Mouse (Mus musculus) forebrain, embryonic 14.5 days (tissue): ENCODE results near the gene Adcy9. TPM values are rescaled to one million over a fixed set of nuclear protein-coding genes. Genes with fewer than 3 reads are reported as not detected.

Source experiments
- ATAC-seq: fragments of 200-750 bp; cut with Nextera tagmentation; 2 replicates; pipeline ENCODE4 v1.8.0; 2017; ENCODE audit warnings: mild to moderate bottlenecking, moderate library complexity
- DNase-seq: peaks from one replicate; pipeline ENCODE4 v3.0.0-alpha.2; 2015; ENCODE audit warnings: low spot score
- H3K27ac ChIP-seq: fragments of 300-500 bp; sonication (generic); 2 replicates; pipeline ENCODE4 v1.5.1; 2014; ENCODE audit warnings: low read depth, mild to moderate bottlenecking, control low read depth, low read length, moderate library complexity
- H3K27me3 ChIP-seq: fragments of 300-500 bp; sonication (generic); replicated peaks from 2 replicates; pipeline ENCODE4 v1.6.1; 2014; ENCODE audit warnings: low read length, control low read depth, mixed read lengths; ENCODE audit not compliant: control insufficient read depth, insufficient read depth
- H3K36me3 ChIP-seq: fragments of 300-500 bp; sonication (generic); 2 replicates; pipeline ENCODE4 v1.6.1; 2014; ENCODE audit warnings: low read length, control low read depth; ENCODE audit not compliant: control insufficient read depth, insufficient read depth
- H3K4me1 ChIP-seq: fragments of 300-500 bp; sonication (generic); 2 replicates; pipeline ENCODE4 v1.6.1; 2014; ENCODE audit warnings: antibody characterized with exemption, low read length, control low read depth; ENCODE audit not compliant: control insufficient read depth, insufficient read depth
- H3K4me2 ChIP-seq: fragments of 300-500 bp; sonication (generic); 2 replicates; pipeline ENCODE4 v1.6.1; 2014; ENCODE audit warnings: mild to moderate bottlenecking, control low read depth, low read length
- H3K4me3 ChIP-seq: fragments of 300-500 bp; sonication (generic); 2 replicates; pipeline ENCODE4 v1.5.1; 2014; ENCODE audit warnings: low read depth, low read length, control low read depth
- H3K9ac ChIP-seq: fragments of 300-500 bp; sonication (generic); 2 replicates; pipeline ENCODE4 v1.6.1; 2014; ENCODE audit warnings: mild to moderate bottlenecking, low read length, control low read depth, moderate library complexity
- H3K9me3 ChIP-seq: fragments of 300-500 bp; sonication (generic); replicated peaks from 2 replicates; pipeline ENCODE4 v1.6.1; 2016; ENCODE audit warnings: low read length, control low read depth, mixed read lengths; ENCODE audit not compliant: control insufficient read depth
- WGBS: fragments of 180-500 bp; shearing (Covaris S2); extraction: QIAGEN DNeasy Blood & Tissue Kit; methylation state at CpG from one replicate; pipeline ENCODE4 v1.1.7; 2014; 5-methylcytosine and 5-hydroxymethylcytosine counted together
- polyA plus RNA-seq: library from polyadenylated mRNA; unstranded; fragments of >200 nt; fragmentation: Nextera tagmentation; extraction: Ambion mirVana; gene quantifications from 2 replicates; pipeline ENCODE4 v1.2.1, GENCODE M21; 2014

The Adcy9 gene
- polyA plus RNA-seq, 1 experiment from 2014 or later, result 1.8 TPM

DNA sequence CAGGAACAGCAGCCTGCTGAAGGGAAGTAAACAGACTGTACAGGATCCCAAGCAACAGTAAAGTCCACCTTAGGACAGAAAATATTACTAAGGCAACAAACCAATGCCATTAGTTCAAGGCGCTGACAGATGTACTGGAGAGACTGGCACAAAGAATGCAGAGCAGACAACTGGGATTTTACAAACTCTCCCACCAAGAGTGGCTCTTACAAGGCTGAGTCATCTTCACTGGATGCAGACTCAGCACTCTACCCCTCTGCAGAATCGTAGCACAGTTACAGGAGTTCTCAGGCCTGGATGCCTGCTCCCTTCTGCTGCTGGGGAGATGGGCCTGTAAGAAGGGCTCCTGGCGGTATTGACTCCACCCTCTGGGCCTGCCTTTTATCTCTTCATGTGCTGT is 99.4 kb downstream of the Adcy9 start:
- no peak for ATAC-seq
- H3K9me3 ChIP-seq, result no peaks in the 10 kb centered on the region
- WGBS, result 74% methylated on average over 3 of the region's 3 CpGs
- no peaks in the 10 kb centered on the region for H3K27me3 ChIP-seq
- no peak for DNase-seq
- H3K36me3 ChIP-seq, result no peaks in the 10 kb centered on the region
- no peak overlapping the region for H3K4me2 ChIP-seq
- H3K4me3 ChIP-seq, result no peak overlapping the region
- no peak overlapping the region for H3K27ac ChIP-seq
- H3K4me1 ChIP-seq, result peaks cover 7% of the 10 kb centered on the region; the same call in 1 of the 2 replicates
- no peak overlapping the region for H3K9ac ChIP-seq

DNA sequence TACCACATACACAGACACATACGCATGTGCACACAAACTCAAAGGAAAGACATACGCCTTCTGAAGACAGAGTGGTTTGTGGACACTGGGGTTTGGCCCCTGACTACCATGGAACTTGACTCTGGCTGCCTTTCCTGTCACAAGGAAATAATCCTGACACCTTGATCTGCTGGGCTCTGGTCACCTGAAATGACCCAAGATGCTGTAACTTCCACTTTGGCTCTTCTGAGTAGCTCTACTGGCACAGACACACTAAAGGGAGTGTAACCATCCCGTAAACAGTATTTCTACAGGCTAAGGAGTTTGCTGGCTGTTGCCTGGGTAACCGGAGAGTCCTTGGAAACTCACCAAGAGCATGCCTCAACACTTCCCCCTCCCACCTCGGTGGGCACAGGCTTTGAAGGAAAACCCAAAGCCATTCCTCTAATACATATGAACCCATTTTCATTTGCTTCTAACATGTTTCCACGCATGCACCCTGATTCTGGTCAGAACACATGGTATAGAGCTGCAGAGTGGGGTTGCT is 102.2 kb downstream of the Adcy9 start:
- Histone ChIP-seq H3K27ac (no peak overlapping the region), H3K4me3 (no peak overlapping the region), H3K9me3 (no peaks in the 10 kb centered on the region), H3K9ac (no peak overlapping the region), H3K27me3 (no peaks in the 10 kb centered on the region), H3K36me3 (no peaks in the 10 kb centered on the region), H3K4me1 (peaks cover 7% of the 10 kb centered on the region; the same call in 1 of the 2 replicates), H3K4me2 (no peak overlapping the region)
- ATAC-seq, result peak; percentile 72
- WGBS, result 59% methylated on average over 6 of the region's 6 CpGs
- peak; percentile 79 for DNase-seq

DNA sequence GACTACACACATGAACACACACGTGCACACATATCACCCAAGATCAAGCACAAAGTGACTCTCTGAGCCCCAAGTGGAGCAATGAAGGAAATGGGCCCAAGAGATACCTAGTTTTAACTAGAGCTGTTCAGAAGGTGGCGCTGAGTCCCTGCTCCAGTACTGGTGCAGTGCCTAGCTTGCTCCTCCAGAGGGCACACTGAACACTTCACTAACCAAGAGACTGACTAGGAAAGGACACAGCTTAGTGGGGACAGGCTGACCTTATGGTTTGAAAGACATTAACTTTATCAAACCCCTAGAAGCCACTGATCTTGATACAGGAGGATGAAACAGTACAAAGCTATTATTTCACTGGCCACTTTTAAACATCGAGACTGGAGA is 104.2 kb downstream of the Adcy9 start:
- peak; percentile 81 for ATAC-seq
- peak; percentile 85 for DNase-seq
- H3K4me2 ChIP-seq, result no peak overlapping the region
- no peaks in the 10 kb centered on the region for H3K27me3 ChIP-seq
- no peak overlapping the region for H3K9ac ChIP-seq
- H3K9me3 ChIP-seq, result no peaks in the 10 kb centered on the region
- no peaks in the 10 kb centered on the region for H3K36me3 ChIP-seq
- H3K4me1 ChIP-seq, result peaks cover 7% of the 10 kb centered on the region; the same call in 1 of the 2 replicates
- WGBS, result 34% methylated on average over 3 of the region's 3 CpGs
- no peak overlapping the region for H3K27ac ChIP-seq
- no peak overlapping the region for H3K4me3 ChIP-seq

DNA sequence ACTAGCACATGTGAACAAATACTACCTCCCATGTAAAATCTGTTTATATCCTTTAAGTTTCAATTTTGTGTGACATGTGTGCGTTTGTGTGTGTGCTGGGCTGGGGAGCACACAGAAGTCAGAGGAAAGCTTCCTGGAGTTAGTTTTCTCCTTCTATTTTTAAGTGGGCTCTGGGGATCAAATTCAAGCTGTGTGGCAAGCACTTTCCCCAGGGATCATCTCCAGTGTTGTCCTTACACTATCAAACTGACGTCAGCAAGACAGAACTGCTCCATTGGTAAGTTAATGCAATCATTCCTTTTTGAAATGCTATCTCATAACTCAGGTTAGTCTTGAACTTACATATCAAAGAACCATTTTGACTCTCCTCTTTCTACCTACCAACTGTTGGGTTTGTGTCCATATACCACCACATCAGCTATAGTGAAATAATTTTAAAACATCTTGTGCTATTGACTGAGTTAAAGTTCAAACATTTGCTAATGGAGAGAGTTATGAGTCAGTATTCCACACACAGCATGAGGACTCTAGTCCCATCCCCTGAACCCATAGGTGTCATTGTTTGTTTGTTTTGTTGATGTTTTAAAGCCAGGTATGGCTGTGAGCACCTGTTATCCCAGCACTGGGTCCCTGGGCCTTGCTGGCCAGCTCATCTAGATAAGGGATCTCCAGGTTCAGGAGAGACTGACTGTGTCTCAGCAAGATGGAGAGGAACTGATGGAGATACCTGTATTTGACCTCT is 104.8 kb downstream of the Adcy9 start:
- DNase-seq, result no peak
- H3K36me3 ChIP-seq, result no peaks in the 10 kb centered on the region
- no peak overlapping the region for H3K27ac ChIP-seq
- no peak overlapping the region for H3K9ac ChIP-seq
- H3K27me3 ChIP-seq, result no peaks in the 10 kb centered on the region
- no peak overlapping the region for H3K4me2 ChIP-seq
- H3K4me3 ChIP-seq, result no peak overlapping the region
- H3K9me3 ChIP-seq, result no peaks in the 10 kb centered on the region
- ATAC-seq, result no peak
- WGBS, result 87% methylated on average over 2 of the region's 2 CpGs
- H3K4me1 ChIP-seq, result peaks cover 7% of the 10 kb centered on the region; the same call in 1 of the 2 replicates

DNA sequence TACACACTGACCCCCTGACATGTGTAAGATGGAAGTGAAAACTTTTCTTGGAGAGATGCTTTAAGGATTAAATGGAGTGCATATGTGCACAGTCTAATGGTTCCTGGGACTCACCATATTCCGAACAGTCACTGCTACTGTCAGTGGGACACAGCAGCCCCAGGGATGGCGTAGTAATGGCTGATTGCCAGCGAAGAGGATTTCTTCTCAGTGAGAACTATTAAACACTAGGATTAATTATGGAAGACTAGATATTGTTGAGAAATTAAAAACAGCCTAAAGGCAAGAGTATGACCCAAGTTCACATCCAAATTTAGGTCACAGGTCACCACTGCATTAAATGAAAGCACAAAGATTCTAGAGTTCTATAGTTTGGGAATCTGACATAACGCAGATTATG is 105.4 kb downstream of the Adcy9 start:
- no peaks in the 10 kb centered on the region for H3K36me3 ChIP-seq
- H3K27ac ChIP-seq, result no peak overlapping the region
- ATAC-seq (no peak), DNase-seq (no peak)
- no peaks in the 10 kb centered on the region for H3K9me3 ChIP-seq
- no peak overlapping the region for H3K4me2 ChIP-seq
- H3K27me3 ChIP-seq, result no peaks in the 10 kb centered on the region
- no peak overlapping the region for H3K9ac ChIP-seq
- no peak overlapping the region for H3K4me3 ChIP-seq
- peaks cover 7% of the 10 kb centered on the region; the same call in 1 of the 2 replicates for H3K4me1 ChIP-seq
- 85% methylated on average over 4 of the region's 4 CpGs for WGBS

DNA sequence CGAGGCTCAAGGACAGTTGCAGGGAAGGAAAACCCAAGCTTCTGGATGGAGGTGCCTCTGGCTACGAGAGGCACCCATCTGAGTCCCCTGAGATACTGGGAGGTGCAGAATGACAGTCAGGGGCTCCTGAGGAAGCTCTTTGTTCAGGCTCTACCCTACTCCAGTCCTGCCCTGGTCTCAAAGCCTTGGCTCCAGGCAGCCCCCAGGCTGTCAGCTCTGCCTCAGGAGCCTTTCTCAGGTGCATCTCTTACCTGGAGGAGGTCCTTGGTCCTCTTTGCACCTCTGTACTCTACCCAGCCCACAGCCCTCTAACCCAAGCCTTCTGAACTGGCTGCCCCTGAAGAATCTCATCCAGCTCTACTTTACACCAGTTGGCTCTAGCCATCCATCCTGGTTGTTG is 108.3 kb downstream of the Adcy9 start:
- DNase-seq (no peak), ATAC-seq (no peak)
- no peaks in the 10 kb centered on the region for H3K9me3 ChIP-seq
- WGBS, result 56% methylated on average over 2 of the region's 2 CpGs
- no peaks in the 10 kb centered on the region for H3K27me3 ChIP-seq
- no peak overlapping the region for H3K4me2 ChIP-seq
- no peaks in the 10 kb centered on the region for H3K4me1 ChIP-seq
- H3K4me3 ChIP-seq, result no peak overlapping the region
- no peak overlapping the region for H3K27ac ChIP-seq
- H3K9ac ChIP-seq, result no peak overlapping the region
- H3K36me3 ChIP-seq, result no peaks in the 10 kb centered on the region

DNA sequence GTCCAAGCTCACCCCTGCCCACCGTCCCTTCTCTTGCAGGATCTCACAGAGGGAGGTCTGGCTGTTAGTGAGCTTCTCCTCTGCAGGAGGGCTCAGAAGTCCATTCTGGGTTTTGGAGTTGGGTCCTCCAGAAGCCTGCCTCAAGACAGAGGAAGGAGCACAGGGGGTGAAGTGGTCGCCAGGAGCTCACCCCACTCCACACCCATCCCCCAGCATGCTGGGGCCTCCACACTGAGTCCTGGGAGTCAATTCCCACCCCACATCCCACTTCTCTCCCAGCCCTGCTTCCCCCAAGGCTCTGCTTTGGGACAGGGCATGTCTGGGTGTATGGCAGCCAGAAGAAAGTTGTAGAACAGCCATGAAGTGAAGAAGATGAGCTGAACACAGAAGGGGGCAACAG is 108.7 kb downstream of the Adcy9 start:
- Histone ChIP-seq H3K9me3 (no peaks in the 10 kb centered on the region), H3K27me3 (no peaks in the 10 kb centered on the region), H3K4me3 (no peak overlapping the region), H3K36me3 (no peaks in the 10 kb centered on the region), H3K27ac (no peak overlapping the region), H3K4me2 (no peak overlapping the region), H3K9ac (no peak overlapping the region), H3K4me1 (no peaks in the 10 kb centered on the region)
- no peak for ATAC-seq
- WGBS, result 42% methylated on average over 2 of the region's 2 CpGs
- no peak for DNase-seq

DNA sequence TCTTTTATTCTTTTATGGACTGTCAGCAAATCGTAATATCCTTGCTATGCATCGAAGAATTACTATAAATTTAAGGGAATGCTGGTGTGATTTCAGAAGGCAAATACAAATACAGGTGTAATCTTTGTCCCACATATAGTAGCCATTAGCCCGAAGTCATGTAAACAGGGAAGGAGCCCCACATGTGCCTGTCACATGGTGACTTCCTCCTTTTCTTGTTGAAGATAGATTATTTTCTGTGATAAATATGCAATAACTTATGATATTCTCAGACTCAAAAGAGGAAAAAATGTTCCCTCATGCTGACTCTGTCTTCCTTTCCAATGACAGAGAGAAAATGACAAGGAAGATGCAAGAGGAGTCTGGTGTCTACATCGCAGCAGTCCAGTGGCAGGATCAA is 112.5 kb downstream of the Adcy9 start:
- Histone ChIP-seq H3K27me3 (no peaks in the 10 kb centered on the region), H3K27ac (no peak overlapping the region), H3K9me3 (no peaks in the 10 kb centered on the region), H3K4me3 (no peak overlapping the region), H3K4me2 (no peak overlapping the region), H3K9ac (no peak overlapping the region), H3K4me1 (no peaks in the 10 kb centered on the region), H3K36me3 (no peaks in the 10 kb centered on the region)
- no peak for ATAC-seq
- WGBS, result 88% methylated on average over 4 of the region's 4 CpGs
- DNase-seq, result no peak

DNA sequence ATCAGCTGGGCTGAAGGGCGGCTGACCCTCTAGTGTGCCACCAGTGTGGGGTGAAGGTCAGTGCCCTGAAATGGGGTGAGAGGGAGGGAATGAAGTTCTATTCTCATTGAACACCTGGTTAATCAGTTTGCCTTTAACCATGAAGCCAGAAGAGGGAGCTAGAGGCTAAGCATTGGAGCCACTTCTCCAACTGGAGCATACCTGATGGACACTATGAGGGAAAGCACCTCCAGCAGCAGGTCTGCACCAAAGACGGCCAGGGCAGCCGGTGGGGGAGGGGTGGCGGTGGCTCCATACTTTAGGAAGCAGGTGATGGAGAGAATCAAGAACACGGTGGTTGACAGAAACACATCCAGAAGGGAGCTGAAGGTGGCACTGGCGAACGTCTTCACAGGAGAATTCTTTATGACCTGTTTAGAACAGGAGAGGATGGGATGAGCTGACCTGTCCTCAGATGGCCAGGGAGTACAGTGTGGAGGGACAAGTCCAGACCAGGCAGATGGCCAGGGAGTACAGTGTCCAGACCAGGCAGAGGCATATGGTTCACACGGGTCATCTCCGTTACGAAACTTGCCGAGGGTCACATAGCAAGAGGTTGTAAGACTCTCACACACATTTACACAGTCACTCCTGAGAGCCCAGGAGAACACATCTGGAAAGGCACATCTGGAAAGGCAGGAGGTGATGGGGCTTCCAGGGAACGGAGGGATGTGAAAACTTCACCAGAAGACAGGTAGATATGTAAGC is 115.9 kb downstream of the Adcy9 start:
- H3K27me3 ChIP-seq, result no peaks in the 10 kb centered on the region

More for the DNA sequence above, 115.9 kb downstream of the Adcy9 start:
- Histone ChIP-seq H3K4me3 (no peak overlapping the region), H3K4me2 (no peak overlapping the region), H3K4me1 (no peaks in the 10 kb centered on the region), H3K36me3 (no peaks in the 10 kb centered on the region), H3K9ac (no peak overlapping the region), H3K27ac (no peak overlapping the region), H3K9me3 (no peaks in the 10 kb centered on the region)
- peak; percentile 66 for DNase-seq
- ATAC-seq, result no peak
- WGBS, result 71% methylated on average over 12 of the region's 12 CpGs
